Mouse (Mus musculus): ENCODE results near the gene A930017K11Rik. TPM values are rescaled to one million over a fixed set of nuclear protein-coding genes. Genes with fewer than 3 reads are reported as not detected.

The A930017K11Rik gene
- polyA plus RNA-seq, 1 experiment: 7.2 TPM

DNA sequence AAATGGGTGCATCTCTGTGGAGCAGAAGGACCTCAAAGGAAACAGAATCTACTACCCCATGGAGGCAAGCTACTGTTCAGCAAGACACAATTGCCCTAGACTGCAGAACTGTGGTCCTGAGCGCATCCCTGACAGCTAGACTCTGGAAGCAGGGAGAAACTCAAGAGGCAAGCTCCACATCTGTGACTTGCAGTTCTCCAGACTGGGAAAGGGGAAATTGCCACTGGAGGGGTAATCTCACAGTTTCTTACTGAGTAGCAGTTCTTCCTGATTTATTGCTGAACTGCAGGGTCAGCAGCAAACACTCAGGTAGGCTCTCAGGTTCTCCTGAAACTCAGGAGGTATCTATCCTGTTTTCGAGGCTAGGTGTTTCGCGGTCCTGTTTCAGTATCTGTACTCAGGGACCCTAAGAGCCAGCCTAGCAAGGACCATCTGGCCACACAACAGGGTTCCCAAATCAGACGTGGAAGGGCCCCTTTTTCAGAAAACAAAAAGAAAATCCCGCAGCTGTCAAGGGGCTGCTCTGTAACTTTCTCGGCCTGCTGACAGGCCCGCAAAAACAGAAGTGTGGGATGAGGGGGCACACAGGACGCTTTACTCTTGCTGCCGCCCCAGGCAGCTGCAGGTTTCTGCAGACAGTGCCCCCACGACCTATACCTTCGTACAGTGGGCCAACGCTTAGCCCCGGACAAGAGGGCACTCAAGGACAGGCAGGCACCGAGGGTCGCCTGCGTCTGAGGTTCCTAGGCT is 32.4 kb upstream of the A930017K11Rik start:
- peak overlapping the region; percentile 58 for H3K27ac ChIP-seq (ENCODE audit: insufficient read depth, low read depth, low read length)
- no peak for TF ChIP-seq CTCF (conservative IDR thresholded peaks at IDR 0.05; ENCODE audit: insufficient read depth, insufficient read length, low read depth, low read length)
- no peak for TF ChIP-seq POLR2A (IDR thresholded peaks at IDR 0.05; ENCODE audit: low read depth, low read length)
- peak; percentile 29 for DNase-seq
- H3K36me3 ChIP-seq (ENCODE audit: control insufficient read depth, insufficient read depth, low read length): peaks cover 2% of the 10 kb centered on the region; the same call in 1 of the 2 replicates
- peaks cover 13% of the 10 kb centered on the region for H3K4me1 ChIP-seq (ENCODE audit: control insufficient read depth, insufficient read depth, low read length)
- no peaks in the 10 kb centered on the region for H3K27me3 ChIP-seq (replicated peaks; ENCODE audit: control insufficient read depth, insufficient read depth, low read length)
- 6% methylated on average over 17 of the region's 17 CpGs for whole genome bisulfite sequencing
- peak overlapping the region; percentile 83 for H3K4me3 ChIP-seq (ENCODE audit: insufficient read depth, low read depth, low read length)

DNA sequence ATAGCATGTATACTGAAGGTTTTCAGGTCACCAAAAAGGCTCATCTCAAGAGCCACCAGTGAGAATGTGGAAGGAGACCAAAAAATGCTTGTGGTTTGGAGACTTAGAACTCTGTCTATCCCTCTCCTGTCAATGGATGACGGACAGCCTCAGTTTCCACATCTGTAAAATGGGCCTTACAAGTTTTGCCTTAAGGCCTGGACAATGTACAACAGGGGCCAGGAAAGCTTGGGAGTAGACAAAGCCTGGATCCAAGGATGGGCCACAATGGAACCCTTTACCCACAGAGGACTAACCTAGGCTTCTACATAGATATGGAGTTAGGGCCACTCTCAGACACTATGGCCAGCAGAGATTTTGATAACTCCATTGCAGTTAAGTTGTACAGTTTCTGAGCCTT is 31.7 kb upstream of the A930017K11Rik start:
- peaks cover 13% of the 10 kb centered on the region for H3K4me1 ChIP-seq (ENCODE audit: control insufficient read depth, insufficient read depth, low read length)
- no peak overlapping the region for H3K27ac ChIP-seq (ENCODE audit: insufficient read depth, low read depth, low read length)
- H3K36me3 ChIP-seq (ENCODE audit: control insufficient read depth, insufficient read depth, low read length): no peaks in the 10 kb centered on the region
- 96% methylated on average over 1 of the region's 1 CpGs for WGBS
- DNase-seq: no peak
- TF ChIP-seq POLR2A (IDR thresholded peaks at IDR 0.05; ENCODE audit: low read depth, low read length) (no peak), CTCF (conservative IDR thresholded peaks at IDR 0.05; ENCODE audit: insufficient read depth, insufficient read length, low read depth, low read length) (no peak)
- no peak overlapping the region for H3K4me3 ChIP-seq (ENCODE audit: insufficient read depth, low read depth, low read length)
- H3K27me3 ChIP-seq (replicated peaks; ENCODE audit: control insufficient read depth, insufficient read depth, low read length): no peaks in the 10 kb centered on the region

DNA sequence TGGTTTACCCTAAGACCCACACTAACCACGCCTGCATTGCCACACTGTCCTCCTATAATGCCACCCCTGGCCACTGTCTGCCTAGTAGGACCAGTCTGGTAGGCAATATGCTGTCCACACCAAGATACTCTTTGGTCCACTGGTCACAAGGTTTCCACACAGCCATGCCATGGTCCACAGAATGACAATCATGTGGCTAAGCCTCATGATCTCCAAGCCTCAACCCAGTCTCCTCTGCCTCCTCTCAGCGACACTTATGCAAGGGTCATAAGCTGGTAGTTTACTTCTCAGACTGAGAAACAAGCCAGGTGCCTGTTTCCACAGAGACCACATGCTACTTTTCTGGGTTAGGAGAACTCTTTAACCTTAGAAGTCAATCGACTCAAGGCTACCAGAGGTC is 30.5 kb upstream of the A930017K11Rik start:
- no peak overlapping the region for H3K27ac ChIP-seq (ENCODE audit: insufficient read depth, low read depth, low read length)
- WGBS: 70% methylated on average over 3 of the region's 3 CpGs

DNA sequence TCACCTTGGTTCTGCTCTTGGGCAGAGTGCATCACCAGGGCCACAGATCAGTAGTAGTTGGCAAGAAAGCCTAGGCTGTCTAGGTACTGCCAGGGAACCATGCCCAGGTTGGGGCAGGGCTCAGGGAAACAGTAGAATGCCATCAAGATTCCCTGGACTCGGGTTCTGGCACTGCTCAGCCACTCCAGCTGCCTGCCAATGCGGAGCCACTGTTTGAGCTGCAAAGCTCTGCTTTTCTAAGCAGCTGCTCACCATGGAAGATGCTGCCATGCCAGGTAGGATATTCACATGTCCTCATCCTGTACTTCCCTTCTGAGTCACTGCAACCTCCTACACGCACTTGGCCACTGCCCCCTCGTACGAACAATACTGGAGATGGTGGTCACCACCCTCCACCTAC is 28.5 kb upstream of the A930017K11Rik start:
- WGBS: 64% methylated on average over 5 of the region's 5 CpGs
- no peak overlapping the region for H3K4me3 ChIP-seq (ENCODE audit: insufficient read depth, low read depth, low read length)
- peak; percentile 78 for DNase-seq
- H3K36me3 ChIP-seq (ENCODE audit: control insufficient read depth, insufficient read depth, low read length): no peaks in the 10 kb centered on the region
- no peak overlapping the region for H3K27ac ChIP-seq (ENCODE audit: insufficient read depth, low read depth, low read length)
- H3K4me1 ChIP-seq (ENCODE audit: control insufficient read depth, insufficient read depth, low read length): peaks cover 13% of the 10 kb centered on the region
- no peaks in the 10 kb centered on the region for H3K27me3 ChIP-seq (replicated peaks; ENCODE audit: control insufficient read depth, insufficient read depth, low read length)
- TF ChIP-seq POLR2A (IDR thresholded peaks at IDR 0.05; ENCODE audit: low read depth, low read length): no peak
- TF ChIP-seq CTCF (conservative IDR thresholded peaks at IDR 0.05; ENCODE audit: insufficient read depth, insufficient read length, low read depth, low read length): no peak

More for the DNA sequence above, 30.5 kb upstream of the A930017K11Rik start:
- Histone ChIP-seq H3K27me3 (replicated peaks; ENCODE audit: control insufficient read depth, insufficient read depth, low read length) (no peaks in the 10 kb centered on the region), H3K4me1 (ENCODE audit: control insufficient read depth, insufficient read depth, low read length) (peaks cover 13% of the 10 kb centered on the region), H3K36me3 (ENCODE audit: control insufficient read depth, insufficient read depth, low read length) (no peaks in the 10 kb centered on the region), H3K4me3 (ENCODE audit: insufficient read depth, low read depth, low read length) (no peak overlapping the region)
- DNase-seq: no peak
- TF ChIP-seq POLR2A (IDR thresholded peaks at IDR 0.05; ENCODE audit: low read depth, low read length) (no peak), CTCF (conservative IDR thresholded peaks at IDR 0.05; ENCODE audit: insufficient read depth, insufficient read length, low read depth, low read length) (no peak)

DNA sequence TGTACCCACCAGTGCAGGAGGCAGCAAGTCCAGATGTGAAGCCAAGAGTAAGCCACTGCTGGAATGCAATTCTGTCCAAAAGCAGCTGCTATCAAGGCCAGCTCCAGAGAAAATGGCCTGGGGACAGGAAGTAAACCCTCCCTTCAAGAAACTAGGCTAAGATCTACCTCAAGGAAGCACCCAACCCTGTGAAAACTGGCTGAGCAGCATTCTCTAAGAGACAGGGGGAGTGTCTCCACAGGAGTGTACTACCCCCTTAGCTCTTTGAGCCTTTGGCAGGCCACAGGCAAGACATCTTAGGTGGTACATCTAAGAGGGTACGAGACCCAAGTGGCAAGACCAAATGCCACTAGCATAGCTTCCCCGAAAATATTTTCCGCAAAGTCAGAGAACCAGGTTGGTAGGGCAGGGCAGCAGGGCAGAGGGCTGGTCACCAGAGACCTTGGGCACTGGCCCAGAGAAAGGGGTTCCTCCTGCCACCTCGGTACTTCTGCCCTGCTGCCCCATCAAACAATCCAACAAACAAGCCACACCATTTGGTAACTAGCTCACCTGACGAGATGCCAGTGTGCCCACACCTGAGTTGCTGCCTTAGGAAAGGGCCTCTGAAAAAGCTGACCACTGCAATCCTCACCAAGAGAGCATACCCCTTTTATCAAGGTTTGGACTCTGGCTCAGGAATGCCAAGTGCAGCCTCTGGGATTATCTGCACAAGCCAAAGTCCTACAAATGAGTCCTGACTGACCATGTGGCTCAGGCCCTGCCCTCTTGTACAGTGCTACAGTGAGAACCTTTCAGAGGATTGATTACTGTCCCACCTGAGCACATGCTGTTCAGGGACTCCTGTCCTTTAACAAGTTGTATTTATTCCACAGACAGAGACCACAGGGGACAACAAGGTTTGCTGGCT is 27.7 kb upstream of the A930017K11Rik start:
- DNase-seq: peak; percentile 56
- Histone ChIP-seq H3K4me1 (ENCODE audit: control insufficient read depth, insufficient read depth, low read length) (peaks cover 13% of the 10 kb centered on the region), H3K36me3 (ENCODE audit: control insufficient read depth, insufficient read depth, low read length) (no peaks in the 10 kb centered on the region), H3K4me3 (ENCODE audit: insufficient read depth, low read depth, low read length) (no peak overlapping the region), H3K27me3 (replicated peaks; ENCODE audit: control insufficient read depth, insufficient read depth, low read length) (no peaks in the 10 kb centered on the region), H3K27ac (ENCODE audit: insufficient read depth, low read depth, low read length) (no peak overlapping the region)
- 51% methylated on average over 5 of the region's 5 CpGs for WGBS
- TF ChIP-seq POLR2A (IDR thresholded peaks at IDR 0.05; ENCODE audit: low read depth, low read length) (no peak), CTCF (conservative IDR thresholded peaks at IDR 0.05; ENCODE audit: insufficient read depth, insufficient read length, low read depth, low read length) (no peak)

DNA sequence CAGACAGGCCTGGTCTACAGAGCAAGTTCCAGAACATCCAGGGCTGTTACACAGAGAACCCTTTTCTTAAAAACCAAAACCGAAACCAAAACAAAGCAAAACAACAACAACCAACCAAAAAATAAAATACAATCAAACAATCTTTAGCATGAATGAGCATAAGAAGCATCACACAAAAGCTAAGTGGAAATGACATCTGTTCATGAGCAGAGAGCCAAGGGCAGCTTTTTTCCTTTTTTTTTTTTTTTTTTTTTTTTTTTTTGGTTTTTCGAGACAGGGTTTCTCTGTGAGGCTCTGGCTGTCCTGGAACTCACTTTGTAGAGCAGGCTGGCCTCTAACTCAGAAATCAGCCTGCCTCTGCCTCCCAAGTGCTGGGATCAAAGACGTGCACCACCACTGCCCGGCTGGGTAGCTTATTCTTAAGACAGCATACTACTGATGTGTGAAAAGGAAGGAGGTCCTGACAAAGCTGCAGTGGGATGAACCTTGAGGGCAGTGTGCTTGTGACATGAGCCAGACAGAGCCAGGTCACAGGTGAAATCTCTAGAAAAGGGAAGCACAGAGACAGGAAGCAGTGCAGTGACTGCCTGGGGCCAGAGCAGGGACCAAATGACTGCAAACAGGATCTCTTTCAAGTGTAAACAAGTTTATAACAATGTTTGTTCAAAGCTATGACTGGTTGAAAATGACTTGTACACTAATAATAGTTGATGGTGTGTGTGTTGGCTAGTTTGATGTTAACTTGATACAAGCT is 18.8 kb upstream of the A930017K11Rik start:
- 71% methylated on average over 4 of the region's 4 CpGs for WGBS
- Histone ChIP-seq H3K36me3 (ENCODE audit: control insufficient read depth, insufficient read depth, low read length) (no peaks in the 10 kb centered on the region; the same call in 1 of the 2 replicates), H3K27me3 (replicated peaks; ENCODE audit: control insufficient read depth, insufficient read depth, low read length) (no peaks in the 10 kb centered on the region), H3K4me1 (ENCODE audit: control insufficient read depth, insufficient read depth, low read length) (peaks cover 14% of the 10 kb centered on the region), H3K4me3 (ENCODE audit: insufficient read depth, low read depth, low read length) (no peak overlapping the region), H3K27ac (ENCODE audit: insufficient read depth, low read depth, low read length) (peak overlapping the region; percentile 12; the same call in 1 of the 2 replicates)
- no peak for DNase-seq
- no peak for TF ChIP-seq POLR2A (IDR thresholded peaks at IDR 0.05; ENCODE audit: low read depth, low read length)
- TF ChIP-seq CTCF (conservative IDR thresholded peaks at IDR 0.05; ENCODE audit: insufficient read depth, insufficient read length, low read depth, low read length): no peak

Data from kidney, adult 2 months (tissue).